Mouse (Mus musculus) megakaryocyte, embryonic 14.5 days (primary cell): Measurements from ENCODE around the gene Cdh22. TPM values are rescaled to one million over a fixed set of nuclear protein-coding genes. Genes with fewer than 3 reads are reported as not detected.

Experiments
- H3K27me3 ChIP-seq: replicated peaks from 2 replicates; pipeline ENCODE3; 2012; ENCODE audit warnings: inconsistent platforms
- H3K36me3 ChIP-seq: replicated peaks from 2 replicates; pipeline ENCODE3; 2012; ENCODE audit warnings: low read length, inconsistent platforms, mixed read lengths
- H3K4me1 ChIP-seq: 2 replicates; pipeline ENCODE4 v1.6.1; 2012; ENCODE audit warnings: inconsistent platforms
- H3K4me3 ChIP-seq: replicated peaks from 2 replicates; pipeline ENCODE3; 2012; ENCODE audit warnings: moderate library complexity, mild to moderate bottlenecking, inconsistent platforms
- H3K9me3 ChIP-seq: 2 replicates; pipeline ENCODE4 v1.6.1; 2012; ENCODE audit warnings: inconsistent platforms
- FLI1 ChIP-seq: IDR thresholded peaks from 2 replicates; pipeline ENCODE4 v1.6.1; 2012; ENCODE audit warnings: low read length, inconsistent platforms, mixed read lengths
- GATA1 ChIP-seq: IDR thresholded peaks from 3 replicates; pipeline ENCODE4 v1.6.1; 2012; ENCODE audit warnings: mixed read lengths, low read length, inconsistent platforms, borderline replicate concordance
- polyA plus RNA-seq: library from polyadenylated mRNA; stranded (reverse); fragments of >175 nt; gene quantifications from 2 replicates; pipeline ENCODE4 v1.2.3, GENCODE M21; 2012; ENCODE audit warnings: low replicate concordance; ENCODE audit not compliant: insufficient read depth

Gene Cdh22
- polyA plus RNA-seq, 1 experiment = 0.23 TPM

GRCm38 (mm10) chr2:165252801-165253200 lies 18.1 kb upstream of the Cdh22 start:
- Histone ChIP-seq H3K27me3 (peaks cover 80% of the 10 kb centered on the region), H3K9me3 (no peaks in the 10 kb centered on the region), H3K4me1 (peaks cover 34% of the 10 kb centered on the region), H3K36me3 (no peaks in the 10 kb centered on the region), H3K4me3 (no peak overlapping the region)
- TF ChIP-seq GATA1 = no peak
- TF ChIP-seq FLI1 = no peak

- no peaks in the 10 kb centered on the region for H3K36me3 ChIP-seq
- H3K4me1 ChIP-seq = peaks cover 31% of the 10 kb centered on the region
- no peaks in the 10 kb centered on the region for H3K9me3 ChIP-seq
- TF ChIP-seq FLI1 (no peak), GATA1 (no peak)
- no peak overlapping the region for H3K4me3 ChIP-seq
- H3K27me3 ChIP-seq = peaks cover 80% of the 10 kb centered on the region
Observed at GRCm38 (mm10) chr2:165252381-165252780, 17.7 kb upstream of the Cdh22 start.

- TF ChIP-seq GATA1 = no peak
- TF ChIP-seq FLI1 = no peak
- Histone ChIP-seq H3K4me3 (peak overlapping the region; percentile 50), H3K9me3 (no peaks in the 10 kb centered on the region), H3K27me3 (peaks cover 79% of the 10 kb centered on the region), H3K4me1 (peaks cover 16% of the 10 kb centered on the region), H3K36me3 (no peaks in the 10 kb centered on the region)
Observed at GRCm38 (mm10) chr2:165250903-165251302, 16.2 kb upstream of the Cdh22 start.

- Histone ChIP-seq H3K4me3 (no peak overlapping the region), H3K27me3 (peaks cover 77% of the 10 kb centered on the region), H3K9me3 (no peaks in the 10 kb centered on the region), H3K4me1 (peaks cover 14% of the 10 kb centered on the region), H3K36me3 (no peaks in the 10 kb centered on the region)
- no peak for TF ChIP-seq GATA1
- no peak for TF ChIP-seq FLI1
Observed at GRCm38 (mm10) chr2:165248967-165249366, 14.3 kb upstream of the Cdh22 start.

GRCm38 (mm10) chr2:165246349-165246748 lies 11.7 kb upstream of the Cdh22 start:
- Histone ChIP-seq H3K27me3 (peaks cover 78% of the 10 kb centered on the region), H3K9me3 (no peaks in the 10 kb centered on the region), H3K4me1 (peaks cover 36% of the 10 kb centered on the region), H3K4me3 (no peak overlapping the region), H3K36me3 (no peaks in the 10 kb centered on the region)
- TF ChIP-seq FLI1 (no peak), GATA1 (no peak)

GRCm38 (mm10) chr2:165243122-165243720 lies 8.6 kb upstream of the Cdh22 start:
- Histone ChIP-seq H3K9me3 (no peaks in the 10 kb centered on the region), H3K36me3 (no peaks in the 10 kb centered on the region), H3K4me1 (peaks cover 30% of the 10 kb centered on the region), H3K27me3 (peaks cover 93% of the 10 kb centered on the region), H3K4me3 (no peak overlapping the region)
- TF ChIP-seq FLI1 = no peak
- no peak for TF ChIP-seq GATA1

- TF ChIP-seq GATA1 (no peak), FLI1 (no peak)
- H3K36me3 ChIP-seq = no peaks in the 10 kb centered on the region
- H3K27me3 ChIP-seq = peaks cover 94% of the 10 kb centered on the region
- peaks cover 30% of the 10 kb centered on the region for H3K4me1 ChIP-seq
- peak overlapping the region; percentile 65 for H3K4me3 ChIP-seq
- H3K9me3 ChIP-seq = no peaks in the 10 kb centered on the region
Observed at GRCm38 (mm10) chr2:165242575-165242974, 7.9 kb upstream of the Cdh22 start.

- Histone ChIP-seq H3K9me3 (no peaks in the 10 kb centered on the region), H3K36me3 (no peaks in the 10 kb centered on the region), H3K27me3 (peaks cover 92% of the 10 kb centered on the region), H3K4me1 (peaks cover 30% of the 10 kb centered on the region), H3K4me3 (no peak overlapping the region)
- no peak for TF ChIP-seq GATA1
- no peak for TF ChIP-seq FLI1
Observed at GRCm38 (mm10) chr2:165241786-165242185, 7.1 kb upstream of the Cdh22 start.

GRCm38 (mm10) chr2:165240371-165240770 lies 5.7 kb upstream of the Cdh22 start:
- Histone ChIP-seq H3K36me3 (no peaks in the 10 kb centered on the region), H3K4me1 (peaks cover 30% of the 10 kb centered on the region), H3K27me3 (peaks cover 95% of the 10 kb centered on the region), H3K4me3 (no peak overlapping the region), H3K9me3 (no peaks in the 10 kb centered on the region)
- no peak for TF ChIP-seq FLI1
- no peak for TF ChIP-seq GATA1

GRCm38 (mm10) chr2:165239533-165240144 lies 5.0 kb upstream of the Cdh22 start:
- H3K9me3 ChIP-seq = no peaks in the 10 kb centered on the region
- peaks cover 34% of the 10 kb centered on the region for H3K4me1 ChIP-seq
- H3K4me3 ChIP-seq = no peak overlapping the region
- TF ChIP-seq GATA1 = no peak
- no peak for TF ChIP-seq FLI1
- H3K27me3 ChIP-seq = peaks cover 97% of the 10 kb centered on the region
- no peaks in the 10 kb centered on the region for H3K36me3 ChIP-seq
